Mouse (Mus musculus) CD4-positive helper T cell, adult 2 months (primary cell): ENCODE data around the gene Qprt.

Experiments used
- DNase-seq: peaks from one replicate; pipeline ENCODE4 v3.0.0-alpha.2; 2012; ENCODE audit warnings: low read depth, missing footprints, low spot score

Qprt gene

DNA sequence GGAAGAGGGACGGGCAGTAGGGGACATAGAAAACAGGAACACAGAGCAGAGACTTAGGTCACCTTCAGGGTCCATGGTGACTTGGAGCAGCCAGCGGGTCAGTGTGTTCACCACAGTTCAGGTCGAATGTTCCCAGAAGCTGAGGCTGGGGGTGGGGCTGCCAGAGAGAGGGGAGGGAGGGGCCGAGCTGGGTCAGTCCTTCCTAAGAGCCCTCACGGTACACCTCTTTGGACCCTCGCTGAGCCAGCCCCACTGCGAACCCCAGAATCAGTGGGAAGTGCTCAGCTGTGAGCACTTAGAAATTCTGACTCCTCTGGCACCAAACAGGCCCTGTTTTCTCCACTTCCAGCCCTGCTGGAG lies at the start of gene Qprt:
TSS of gene Qprt (minus strand) at position 316 of the 360 bp plus-strand sequence.
- DNase-seq, result no peak

DNA sequence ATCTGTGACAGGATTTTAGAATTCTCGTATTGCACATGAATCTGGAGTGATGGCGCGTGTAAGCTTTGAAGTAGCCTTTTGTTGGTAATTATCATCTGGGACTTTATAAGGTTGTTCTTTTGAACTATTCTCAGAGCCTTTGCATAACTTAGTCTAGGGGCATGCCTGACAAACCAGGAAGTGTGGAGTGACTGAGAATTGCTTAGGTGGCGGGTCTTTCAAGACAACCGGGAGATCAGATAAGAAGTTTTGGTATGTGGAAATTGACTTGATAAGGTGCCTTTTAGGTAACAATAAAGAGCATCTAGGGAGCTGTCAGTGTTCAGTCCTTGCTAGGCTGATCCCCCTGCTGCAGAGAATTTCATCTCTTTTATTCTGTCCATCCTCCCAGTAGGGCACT lies 44.5 kb upstream of the Qprt start:
- DNase-seq, result peak; percentile 69

DNA sequence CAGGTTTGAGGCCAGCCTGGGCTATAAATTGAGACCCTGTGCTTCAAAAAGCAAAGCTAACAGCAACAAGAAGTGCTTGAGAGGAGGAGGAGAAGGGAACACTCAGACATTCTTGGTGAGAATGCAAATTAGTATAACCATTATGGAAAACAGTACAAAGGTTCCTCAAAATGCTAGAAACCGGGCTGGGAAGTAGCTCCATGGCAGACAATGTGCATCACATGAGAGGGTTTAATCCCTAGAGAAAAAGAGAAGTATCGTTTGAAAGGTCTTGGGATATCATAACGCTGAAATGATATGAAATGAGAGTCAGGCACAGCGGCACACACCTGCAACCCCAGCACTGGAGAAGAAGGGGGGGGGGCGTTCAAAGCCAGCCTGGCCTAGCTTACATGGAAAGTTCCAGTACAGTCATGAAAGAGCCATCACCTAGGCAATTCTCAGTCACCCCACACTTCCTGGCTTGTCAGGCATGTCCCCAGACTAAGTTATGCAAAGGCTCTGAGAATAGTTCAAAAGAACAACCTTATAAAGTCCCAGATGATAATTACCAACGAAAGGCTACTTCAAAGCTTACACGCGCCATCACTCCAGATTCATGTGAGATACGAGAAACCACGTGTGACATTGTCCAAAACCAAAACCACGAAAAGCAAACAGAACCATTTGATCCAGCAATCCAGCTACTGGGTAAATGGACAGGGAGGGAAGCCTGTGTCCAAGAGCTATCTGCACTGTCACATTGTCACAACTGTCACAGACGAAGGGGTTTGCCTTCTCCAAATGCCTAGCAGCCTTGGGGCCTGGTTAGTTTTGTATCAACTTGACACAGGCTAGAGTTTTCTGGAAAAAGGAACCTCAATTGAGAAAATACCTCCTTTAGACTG lies 43.8 kb upstream of the Qprt start:
- DNase-seq, result peak; percentile 78

DNA sequence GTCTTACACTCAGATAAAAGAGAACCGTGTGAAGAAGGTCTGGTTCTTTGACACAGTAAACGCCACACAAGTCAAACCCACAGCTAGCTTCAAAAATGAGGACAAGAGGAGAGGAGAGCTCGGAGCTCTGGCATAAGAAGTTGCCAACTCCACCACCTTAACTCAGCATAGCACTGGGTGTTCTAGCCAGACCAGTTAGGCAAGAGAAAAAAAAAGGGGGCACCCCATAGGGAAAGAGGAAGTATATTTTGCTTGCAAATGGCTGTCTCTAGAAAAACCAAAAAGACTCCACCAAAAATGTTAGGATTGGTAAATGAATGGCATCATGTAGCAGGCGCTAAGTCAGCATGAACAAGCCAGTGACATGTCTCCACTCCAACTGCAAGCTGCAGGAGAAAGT lies 42.0 kb upstream of the Qprt start:
- no peak for DNase-seq

DNA sequence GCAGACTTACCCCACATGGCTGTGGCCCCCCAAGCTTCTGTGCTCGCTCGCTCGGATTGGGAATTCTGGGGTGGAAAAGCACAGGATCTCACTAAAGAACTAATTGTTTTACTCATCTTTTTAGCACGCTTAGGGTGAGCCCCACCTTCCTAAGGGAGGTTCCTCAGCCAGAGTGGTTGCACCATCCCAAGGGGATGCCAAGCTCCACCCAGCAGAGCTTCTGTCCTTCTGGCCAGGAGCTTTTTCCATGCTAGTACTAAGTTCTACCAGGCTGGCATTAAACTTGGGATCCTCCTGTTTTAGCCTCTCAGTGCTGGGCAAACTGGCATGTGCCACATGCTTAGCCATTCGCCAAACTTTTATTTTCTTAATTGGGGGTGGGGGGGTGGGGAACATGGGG lies 40.5 kb upstream of the Qprt start:
- DNase-seq, result no peak

DNA sequence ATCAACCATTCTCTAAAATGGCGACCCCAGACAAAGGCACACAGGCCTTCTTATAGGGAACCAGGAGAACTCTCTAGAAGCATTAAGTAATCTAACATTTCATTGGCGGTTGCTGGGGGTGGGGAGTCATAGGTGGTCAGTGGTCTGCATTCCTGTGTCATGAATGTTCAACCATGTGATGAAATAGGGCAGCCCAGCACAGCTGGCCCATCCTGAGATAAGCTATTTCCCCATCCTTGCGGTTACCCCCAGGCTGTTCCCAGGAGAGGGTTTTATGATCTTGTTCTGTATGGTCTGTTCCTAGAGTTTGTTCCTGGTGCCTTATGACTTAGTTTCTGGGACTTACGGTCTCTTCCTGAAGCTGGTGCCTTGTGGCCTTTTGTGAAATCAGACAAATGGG lies 35.5 kb upstream of the Qprt start:
- no peak for DNase-seq

DNA sequence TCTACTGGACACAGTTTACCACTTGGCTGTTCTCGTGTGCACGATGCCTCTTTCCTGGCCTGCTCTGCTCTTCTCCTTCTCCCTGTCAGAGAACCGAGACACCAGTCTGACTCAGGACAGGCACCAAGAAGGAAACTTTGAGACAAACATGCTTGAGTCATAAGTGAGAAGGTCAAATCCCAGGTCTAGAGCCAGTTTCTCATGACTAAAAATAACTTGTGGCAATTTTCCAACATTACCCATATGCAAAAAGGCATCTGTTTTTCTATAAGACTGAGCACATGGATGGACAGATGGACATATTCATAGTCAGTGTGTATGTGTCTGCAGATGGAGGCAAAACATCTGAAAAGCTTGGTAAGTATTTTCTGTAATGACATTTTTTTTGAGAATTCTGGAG lies 31.5 kb upstream of the Qprt start:
- DNase-seq, result no peak

DNA sequence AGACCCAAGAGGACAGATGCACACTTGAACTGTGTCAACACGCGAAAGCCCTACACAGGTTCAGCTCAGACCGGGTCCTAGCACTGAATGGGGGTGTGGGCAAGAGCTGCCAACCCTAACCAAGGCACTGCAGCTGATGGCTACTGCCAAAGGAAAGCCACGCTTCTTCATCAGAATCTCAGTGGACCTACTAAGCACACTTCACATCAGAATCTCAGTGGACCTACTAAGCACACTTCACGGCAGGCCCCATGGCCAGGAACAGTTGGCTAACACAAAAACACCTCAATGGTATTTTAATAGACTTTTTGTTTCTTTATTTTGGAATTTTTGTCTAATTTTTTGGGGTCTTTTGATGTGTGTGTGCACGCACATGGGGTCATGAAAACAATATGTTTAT lies 30.4 kb upstream of the Qprt start:
- DNase-seq, result no peak

DNA sequence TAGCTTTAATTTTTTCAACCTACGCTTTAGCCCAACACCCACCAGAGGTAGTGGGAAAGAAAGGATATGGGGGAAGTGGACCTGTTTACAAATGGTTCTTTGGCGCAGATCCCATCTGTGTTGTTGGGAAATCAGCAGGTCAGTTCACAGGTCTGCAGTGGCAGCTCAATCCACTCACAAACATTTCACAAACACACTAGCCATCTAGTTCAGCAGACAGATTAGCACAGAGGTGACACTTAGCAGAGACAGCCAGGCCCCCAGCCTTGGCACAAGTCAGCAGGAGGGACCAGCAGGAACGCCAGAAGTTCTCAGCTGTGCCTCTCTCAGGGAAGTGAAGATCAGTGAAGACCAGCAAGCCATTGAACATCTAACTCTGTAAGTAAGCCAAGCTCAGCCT lies 25.9 kb upstream of the Qprt start:
- no peak for DNase-seq

DNA sequence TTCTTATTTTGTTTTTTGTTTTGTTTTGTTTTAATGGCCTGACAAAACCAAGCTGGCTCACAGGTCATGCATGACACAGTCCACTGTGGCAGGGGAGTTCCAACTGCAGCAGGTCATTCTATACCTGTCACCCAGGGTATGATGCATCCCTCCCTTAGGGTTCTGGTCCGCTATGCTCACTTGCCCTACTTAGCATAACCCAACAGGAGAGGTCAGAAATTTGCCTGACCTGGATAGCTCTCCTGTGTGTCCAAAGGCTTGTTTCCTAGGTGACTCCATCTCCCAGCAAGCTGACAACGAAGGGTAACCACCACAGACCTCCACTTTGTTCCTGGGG lies 24.2 kb upstream of the Qprt start:
- no peak for DNase-seq

DNA sequence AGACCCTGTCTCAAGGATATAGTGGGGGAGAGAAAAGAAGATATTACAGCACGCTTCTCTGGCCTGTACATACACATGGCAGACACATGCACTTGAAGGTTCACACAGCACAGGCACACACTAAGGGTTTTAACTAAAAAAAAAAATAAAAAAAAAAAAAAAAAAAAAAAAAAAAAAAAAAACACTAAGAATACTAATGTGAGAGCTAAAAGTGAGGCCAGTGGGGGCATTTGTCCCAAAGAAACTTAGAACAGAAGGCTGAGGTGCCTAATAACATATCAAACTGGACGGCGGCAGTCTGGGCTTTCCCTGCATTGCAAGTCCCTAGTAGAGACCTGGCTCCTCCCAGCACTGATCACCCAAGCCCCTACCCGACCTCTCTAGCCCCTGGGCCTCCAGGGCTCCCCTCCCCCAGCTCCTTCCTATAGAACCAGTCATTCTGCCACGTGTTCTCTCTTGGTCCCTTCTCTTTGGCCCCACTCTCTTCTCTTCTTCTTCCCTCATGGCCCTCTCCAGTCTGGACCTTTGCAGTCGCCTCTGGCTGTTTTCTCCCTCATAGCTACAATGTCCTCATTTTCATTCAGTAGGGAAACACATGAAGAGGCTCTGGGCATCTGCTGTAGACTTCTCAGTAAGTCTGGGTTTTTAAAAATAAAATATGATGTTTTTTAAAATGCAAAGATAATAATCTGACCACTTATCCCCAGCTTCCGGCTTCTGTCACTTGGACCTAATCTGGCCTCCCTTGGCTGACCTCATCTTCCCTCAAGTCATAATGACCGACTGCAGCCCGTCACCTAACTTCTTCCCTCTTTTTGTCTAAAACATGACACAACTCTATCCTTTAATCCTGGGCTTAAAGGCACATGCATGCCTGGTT lies 23.6 kb upstream of the Qprt start:
- DNase-seq, result no peak

DNA sequence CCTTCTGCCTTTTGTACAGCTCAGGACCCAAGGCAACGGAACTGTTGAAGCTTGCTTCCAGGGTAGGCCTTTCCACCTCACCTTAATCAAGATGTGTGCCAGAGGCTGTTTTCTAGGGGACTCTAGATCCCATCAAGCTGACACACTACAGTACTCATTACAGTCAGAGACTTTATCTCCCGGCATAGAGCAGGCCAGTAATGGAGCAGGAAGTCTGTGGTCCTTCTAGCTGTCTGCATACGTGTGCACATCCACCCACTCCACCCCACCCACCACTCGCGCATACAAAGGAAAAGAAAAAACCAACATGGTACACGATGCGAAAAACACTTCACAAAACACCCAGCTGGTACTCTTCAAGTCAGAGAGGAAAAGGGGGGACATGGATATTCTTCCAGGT lies 22.4 kb upstream of the Qprt start:
- DNase-seq, result peak; percentile 88

DNA sequence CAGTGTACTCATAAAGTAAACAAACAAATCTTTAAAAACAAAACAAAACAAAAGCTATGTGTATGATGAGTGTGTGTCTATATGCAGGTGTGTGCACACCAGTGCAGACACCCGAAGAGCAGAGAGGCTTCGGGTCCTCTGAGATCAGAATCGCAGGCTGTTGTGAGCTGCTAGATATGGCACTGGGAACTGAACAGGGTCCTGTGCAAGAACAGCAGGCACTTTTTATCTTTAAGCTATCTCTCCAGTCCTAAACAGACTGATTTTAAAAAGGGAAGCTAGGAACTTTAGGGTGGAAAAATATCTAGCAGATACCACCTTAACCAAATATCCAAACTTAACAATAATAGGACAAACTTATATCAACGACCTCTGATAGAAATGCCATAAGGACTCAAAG lies 20.6 kb upstream of the Qprt start:
- DNase-seq, result no peak

DNA sequence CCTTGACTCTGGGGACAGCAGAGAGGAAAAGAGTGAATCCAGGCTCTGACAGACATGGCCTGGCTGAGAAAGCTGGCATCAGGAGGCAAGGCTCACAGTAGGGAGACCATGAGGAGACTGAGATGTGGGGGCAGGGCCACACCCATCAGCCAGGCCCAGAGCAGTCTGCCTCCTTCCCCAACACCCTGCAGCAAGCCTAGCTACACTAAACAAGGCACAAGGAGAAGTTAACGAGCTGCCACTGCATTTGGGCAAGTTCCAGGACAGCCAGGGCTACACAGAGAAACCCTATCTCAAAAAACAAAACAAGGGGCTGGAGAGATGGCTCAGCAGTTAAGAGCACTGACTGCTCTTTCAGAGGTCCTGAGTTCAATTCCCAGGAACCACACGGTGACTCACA lies 20.2 kb upstream of the Qprt start:
- DNase-seq, result no peak

DNA sequence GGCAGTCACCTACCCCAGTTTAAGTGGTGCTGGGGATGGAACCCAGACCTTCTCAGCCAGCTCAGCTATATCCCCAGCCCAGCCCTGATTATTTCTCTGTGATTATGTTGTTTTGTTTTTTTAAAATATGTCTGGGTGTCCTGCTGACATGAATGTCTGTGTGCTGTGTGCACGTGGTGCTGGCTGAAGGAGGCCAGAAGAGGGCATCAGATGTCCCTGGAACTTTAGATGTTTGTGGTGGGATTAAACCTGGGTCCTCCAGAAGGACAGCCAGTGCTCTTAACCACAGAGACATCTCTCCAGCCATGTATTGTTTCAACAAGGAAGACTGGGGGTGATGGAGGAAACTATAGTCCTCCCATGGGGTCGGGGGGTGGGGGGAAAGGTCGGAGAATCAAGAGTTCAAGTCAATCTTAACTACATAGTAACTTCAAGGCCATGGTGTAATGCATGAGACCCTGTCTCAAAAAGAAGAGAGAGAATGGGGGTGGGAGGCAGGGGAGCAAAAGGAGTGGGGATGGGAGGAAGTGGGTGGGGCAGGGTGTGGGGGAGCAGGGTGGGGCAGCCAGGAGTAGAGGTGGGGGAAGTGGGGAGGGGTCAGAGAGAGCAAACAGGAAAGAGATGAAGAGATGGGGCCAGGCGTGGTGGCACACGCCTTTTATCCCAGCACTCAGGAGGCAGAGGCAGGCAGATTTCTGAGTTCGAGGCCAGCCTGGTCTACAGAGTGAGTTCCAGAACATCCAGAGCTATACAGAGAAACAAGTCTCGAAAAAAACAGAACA lies 18.8 kb upstream of the Qprt start:
- peak; percentile 61 for DNase-seq

DNA sequence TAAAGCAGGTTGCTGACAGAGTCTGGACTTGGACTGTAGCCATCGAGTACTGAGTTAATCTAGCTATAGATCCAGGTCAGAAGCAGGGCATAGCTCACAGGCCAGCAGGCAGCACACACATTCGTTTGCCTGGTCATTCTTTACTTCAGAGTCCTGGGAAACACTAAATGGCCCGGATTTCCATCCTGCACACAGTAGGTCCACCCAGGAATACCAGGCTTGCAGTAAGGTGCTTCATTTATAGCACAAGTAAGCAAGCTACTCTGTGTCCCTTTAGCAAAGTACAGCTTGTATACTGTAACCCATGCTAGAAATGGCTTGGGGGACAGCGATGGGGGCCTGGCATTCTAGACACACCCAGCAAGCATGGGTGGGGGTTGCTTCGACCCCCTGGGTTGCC lies 17.5 kb upstream of the Qprt start:
- no peak for DNase-seq

DNA sequence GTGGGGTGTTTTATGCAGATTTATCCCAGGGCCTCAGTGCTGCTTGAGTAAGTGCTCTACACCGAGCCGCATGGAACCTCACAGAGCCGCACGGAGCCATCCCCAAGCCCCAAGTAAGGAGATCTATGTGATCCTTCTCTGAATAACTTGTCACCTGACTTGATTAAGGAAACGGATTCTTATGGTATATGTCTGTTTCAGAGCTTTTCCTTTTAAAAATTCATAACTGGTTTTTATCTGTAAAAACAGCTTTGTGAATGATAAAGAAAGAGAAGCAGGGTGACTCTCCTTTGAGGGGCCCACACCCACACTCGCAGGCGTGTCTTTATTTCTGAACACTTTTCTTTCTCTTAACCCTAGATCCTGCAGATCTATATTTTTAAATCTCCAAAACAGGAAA lies 17.1 kb upstream of the Qprt start:
- no peak for DNase-seq

DNA sequence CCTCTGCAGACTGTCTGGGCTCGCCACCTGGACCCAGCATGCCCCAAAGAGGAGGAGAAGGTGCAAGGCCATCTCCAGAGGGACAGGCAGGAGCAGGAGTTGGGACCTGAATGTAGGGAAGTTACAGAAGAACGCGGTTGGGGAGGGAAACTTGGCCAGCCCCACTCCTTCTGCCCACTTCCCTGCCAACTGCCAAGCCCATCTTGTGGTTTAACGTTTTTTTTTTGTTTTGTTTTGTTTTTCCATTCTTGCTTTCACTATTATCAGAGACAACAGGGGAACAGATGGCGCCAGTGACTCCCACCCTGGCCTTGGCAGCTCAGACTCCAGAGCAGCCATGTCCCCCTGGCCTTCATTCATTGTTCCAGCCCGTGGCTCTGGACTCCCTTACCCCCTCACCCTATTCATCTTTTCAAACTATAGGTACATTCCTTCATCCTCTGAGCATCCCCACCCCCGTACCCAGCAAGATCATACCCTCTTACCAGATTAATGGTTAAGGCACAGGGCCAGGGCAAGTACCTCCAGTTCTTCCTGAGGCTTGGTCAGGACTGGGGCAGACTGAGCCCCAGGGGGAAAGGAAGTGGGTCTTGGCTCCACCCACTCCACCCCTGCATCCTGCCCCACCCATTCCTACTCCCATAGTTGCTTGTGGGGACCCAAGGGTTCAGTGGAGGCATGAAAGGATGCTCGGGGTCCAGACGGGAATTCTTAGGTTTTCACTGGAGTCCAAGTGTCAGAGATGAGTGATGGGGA lies 15.4 kb upstream of the Qprt start, which contains the start of gene Spn:
TSS of gene Spn (minus strand) at position 562 of the 756 bp plus-strand sequence.
- peak; percentile 81 for DNase-seq

DNA sequence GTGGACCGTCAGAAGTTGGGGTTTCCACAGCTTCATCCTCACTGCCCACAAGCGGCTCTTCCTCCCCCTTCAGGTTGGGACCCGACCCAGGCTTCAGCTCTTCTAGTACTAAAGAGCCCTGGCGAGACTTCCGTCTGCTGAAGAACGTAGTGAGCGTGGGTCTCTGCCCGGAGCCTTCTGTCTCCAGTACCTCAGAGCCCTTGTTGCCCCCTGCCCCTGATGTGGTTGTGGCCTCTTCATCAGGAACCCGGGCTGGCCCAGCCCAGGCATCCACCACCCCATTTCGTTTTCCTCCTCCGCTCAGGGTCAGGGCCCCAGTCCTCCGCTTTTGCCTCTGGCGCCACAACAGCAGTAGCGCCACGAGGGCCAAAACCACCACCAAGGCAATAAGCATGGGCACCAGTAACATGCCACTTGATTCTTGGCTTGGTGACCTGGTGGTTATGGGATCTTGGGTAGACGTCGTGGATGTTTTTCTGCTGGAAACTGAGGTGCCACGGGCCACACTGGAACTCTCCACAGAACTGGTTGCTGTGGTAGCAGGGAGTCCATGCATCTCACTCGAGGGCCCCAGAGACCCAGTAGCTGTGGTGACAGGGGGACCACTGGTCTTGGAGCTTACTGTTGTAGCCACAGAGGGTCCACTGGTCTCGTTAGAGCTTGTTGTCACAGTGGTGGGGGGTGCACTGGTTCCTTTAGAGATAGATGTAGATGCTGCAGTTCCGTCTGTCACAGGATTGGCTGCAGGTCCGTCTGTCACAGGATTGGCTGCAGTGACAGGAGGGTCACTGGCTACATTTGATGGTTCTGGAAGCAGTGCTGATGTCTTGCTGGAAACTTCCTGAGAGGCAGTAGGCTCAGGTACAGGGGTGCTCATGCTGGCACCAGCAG lies 14.4 kb upstream of the Qprt start:
- peak; percentile 59 for DNase-seq

DNA sequence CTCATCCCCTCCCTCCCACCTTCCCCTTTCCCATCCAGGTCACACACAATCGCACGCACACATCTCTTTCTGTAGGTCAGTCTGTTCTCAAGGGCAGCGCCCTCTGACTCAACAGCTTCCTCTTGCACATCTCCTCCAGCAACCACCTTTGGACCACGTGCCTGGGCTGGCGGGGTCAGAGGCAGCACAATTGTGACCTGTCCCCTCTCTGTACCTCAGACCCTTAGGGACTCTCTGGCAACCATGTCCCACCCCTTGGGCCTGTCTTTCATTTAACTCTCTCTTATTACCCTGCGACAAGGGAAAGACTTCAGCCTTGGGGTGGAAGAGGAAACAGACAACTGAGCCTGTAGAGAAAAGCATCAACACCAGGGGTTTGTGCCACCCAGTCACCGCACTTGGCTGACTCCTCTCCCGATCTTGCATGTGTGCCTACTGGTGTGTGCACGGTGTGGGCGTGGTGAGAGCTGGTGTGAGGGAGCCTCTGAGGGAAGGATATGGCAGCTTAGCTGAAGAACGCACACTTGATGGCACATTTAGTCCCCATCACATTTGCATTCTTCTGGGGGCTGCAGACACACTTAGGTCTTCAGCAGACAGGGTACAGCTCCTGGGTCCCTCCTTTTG lies 12.9 kb upstream of the Qprt start:
- peak; percentile 66 for DNase-seq
